Mouse (Mus musculus): ENCODE data around the gene Il1rapl2. TPM values are rescaled to one million over a fixed set of nuclear protein-coding genes. Genes with fewer than 3 reads are reported as not detected.

Il1rapl2 gene
- polyA plus RNA-seq (2015; fragmentation: Nextera tagmentation; extraction: Ambion mirVana) = not detected in 2 replicates

GRCm38 (mm10) chrX:137570321-137571195 is at the start of gene Il1rapl2:
TSS of gene Il1rapl2 (plus strand) at chrX:137570608.
- Histone ChIP-seq H3K27ac (ENCODE audit: low read length) (no peak within 1 kb of the TSS), H3K4me3 (ENCODE audit: low read depth, low read length) (no peak within 1 kb of the TSS), H3K27me3 (ENCODE audit: control insufficient read depth, insufficient read depth, low read depth, low read length) (peaks cover 14% of the 10 kb centered on the region), H3K9me3 (replicated peaks; ENCODE audit: control insufficient read depth, low read length) (no peaks in the 10 kb centered on the region), H3K36me3 (ENCODE audit: control insufficient read depth, insufficient read depth) (no peaks in the 10 kb centered on the region), H3K4me1 (ENCODE audit: control insufficient read depth, low read depth, low read length) (no peaks in the 10 kb centered on the region), H3K4me2 (ENCODE audit: low read depth, low read length) (no peak within 1 kb of the TSS), H3K9ac (ENCODE audit: low read depth, low read length) (no peak within 1 kb of the TSS)
- WGBS (ENCODE audit: insufficient replicate concordance) = 24% methylated on average over 42 of the region's 47 CpGs
- no peak for ATAC-seq (ENCODE audit: low read depth)

- Histone ChIP-seq H3K9ac (ENCODE audit: low read depth, low read length) (no peak overlapping the region), H3K4me2 (ENCODE audit: low read depth, low read length) (no peak overlapping the region), H3K36me3 (ENCODE audit: control insufficient read depth, insufficient read depth) (no peaks in the 10 kb centered on the region), H3K9me3 (replicated peaks; ENCODE audit: control insufficient read depth, low read length) (no peaks in the 10 kb centered on the region), H3K27ac (ENCODE audit: low read length) (no peak overlapping the region), H3K4me1 (ENCODE audit: control insufficient read depth, low read depth, low read length) (no peaks in the 10 kb centered on the region), H3K4me3 (ENCODE audit: low read depth, low read length) (no peak overlapping the region), H3K27me3 (ENCODE audit: control insufficient read depth, insufficient read depth, low read depth, low read length) (no peaks in the 10 kb centered on the region)
- ATAC-seq (ENCODE audit: low read depth) = no peak
- 50% methylated on average over 2 of the region's 2 CpGs for WGBS (ENCODE audit: insufficient replicate concordance)
These were observed 22.1 kb upstream of the Il1rapl2 start for GRCm38 (mm10) chrX:137548348-137548747.

GRCm38 (mm10) chrX:137569472-137570188 is 778 bp upstream of the Il1rapl2 start:
- ATAC-seq (ENCODE audit: low read depth) = no peak
- Histone ChIP-seq H3K4me2 (ENCODE audit: low read depth, low read length) (no peak overlapping the region), H3K9ac (ENCODE audit: low read depth, low read length) (no peak overlapping the region), H3K27me3 (ENCODE audit: control insufficient read depth, insufficient read depth, low read depth, low read length) (peaks cover 14% of the 10 kb centered on the region), H3K4me3 (ENCODE audit: low read depth, low read length) (no peak overlapping the region), H3K36me3 (ENCODE audit: control insufficient read depth, insufficient read depth) (no peaks in the 10 kb centered on the region), H3K4me1 (ENCODE audit: control insufficient read depth, low read depth, low read length) (no peaks in the 10 kb centered on the region), H3K9me3 (replicated peaks; ENCODE audit: control insufficient read depth, low read length) (no peaks in the 10 kb centered on the region), H3K27ac (ENCODE audit: low read length) (no peak overlapping the region)
- WGBS (ENCODE audit: insufficient replicate concordance) = 23% methylated on average over 21 of the region's 21 CpGs

- ATAC-seq (ENCODE audit: low read depth) = no peak
- no peak overlapping the region for H3K27ac ChIP-seq (ENCODE audit: low read length)
- H3K27me3 ChIP-seq (ENCODE audit: control insufficient read depth, insufficient read depth, low read depth, low read length) = no peaks in the 10 kb centered on the region
- H3K9ac ChIP-seq (ENCODE audit: low read depth, low read length) = no peak overlapping the region
- H3K4me1 ChIP-seq (ENCODE audit: control insufficient read depth, low read depth, low read length) = no peaks in the 10 kb centered on the region
- H3K36me3 ChIP-seq (ENCODE audit: control insufficient read depth, insufficient read depth) = no peaks in the 10 kb centered on the region
- no peak overlapping the region for H3K4me3 ChIP-seq (ENCODE audit: low read depth, low read length)
- H3K9me3 ChIP-seq (replicated peaks; ENCODE audit: control insufficient read depth, low read length) = no peaks in the 10 kb centered on the region
- WGBS (ENCODE audit: insufficient replicate concordance) = 31% methylated on average over 1 of the region's 1 CpGs
- no peak overlapping the region for H3K4me2 ChIP-seq (ENCODE audit: low read depth, low read length)
These were observed 12.2 kb downstream of the Il1rapl2 start for GRCm38 (mm10) chrX:137582656-137583055.

- Histone ChIP-seq H3K27ac (ENCODE audit: low read length) (no peak overlapping the region), H3K4me1 (ENCODE audit: control insufficient read depth, low read depth, low read length) (no peaks in the 10 kb centered on the region), H3K27me3 (ENCODE audit: control insufficient read depth, insufficient read depth, low read depth, low read length) (no peaks in the 10 kb centered on the region), H3K36me3 (ENCODE audit: control insufficient read depth, insufficient read depth) (no peaks in the 10 kb centered on the region), H3K4me2 (ENCODE audit: low read depth, low read length) (no peak overlapping the region), H3K9ac (ENCODE audit: low read depth, low read length) (no peak overlapping the region), H3K4me3 (ENCODE audit: low read depth, low read length) (no peak overlapping the region), H3K9me3 (replicated peaks; ENCODE audit: control insufficient read depth, low read length) (no peaks in the 10 kb centered on the region)
- no peak for ATAC-seq (ENCODE audit: low read depth)
These were observed 50.3 kb downstream of the Il1rapl2 start for GRCm38 (mm10) chrX:137620697-137621096.

- 19% methylated on average over 2 of the region's 2 CpGs for WGBS (ENCODE audit: insufficient replicate concordance)
- H3K4me1 ChIP-seq (ENCODE audit: control insufficient read depth, low read depth, low read length) = no peaks in the 10 kb centered on the region
- no peaks in the 10 kb centered on the region for H3K36me3 ChIP-seq (ENCODE audit: control insufficient read depth, insufficient read depth)
- H3K27ac ChIP-seq (ENCODE audit: low read length) = no peak overlapping the region
- no peak for ATAC-seq (ENCODE audit: low read depth)
- H3K27me3 ChIP-seq (ENCODE audit: control insufficient read depth, insufficient read depth, low read depth, low read length) = no peaks in the 10 kb centered on the region
- no peak overlapping the region for H3K4me3 ChIP-seq (ENCODE audit: low read depth, low read length)
- H3K4me2 ChIP-seq (ENCODE audit: low read depth, low read length) = no peak overlapping the region
- no peak overlapping the region for H3K9ac ChIP-seq (ENCODE audit: low read depth, low read length)
- no peaks in the 10 kb centered on the region for H3K9me3 ChIP-seq (replicated peaks; ENCODE audit: control insufficient read depth, low read length)
These were observed 96.6 kb downstream of the Il1rapl2 start for GRCm38 (mm10) chrX:137667011-137667410.

- Histone ChIP-seq H3K36me3 (ENCODE audit: control insufficient read depth, insufficient read depth) (no peaks in the 10 kb centered on the region), H3K9me3 (replicated peaks; ENCODE audit: control insufficient read depth, low read length) (no peaks in the 10 kb centered on the region), H3K4me2 (ENCODE audit: low read depth, low read length) (no peak overlapping the region), H3K27me3 (ENCODE audit: control insufficient read depth, insufficient read depth, low read depth, low read length) (no peaks in the 10 kb centered on the region), H3K27ac (ENCODE audit: low read length) (no peak overlapping the region), H3K4me3 (ENCODE audit: low read depth, low read length) (no peak overlapping the region), H3K9ac (ENCODE audit: low read depth, low read length) (no peak overlapping the region), H3K4me1 (ENCODE audit: control insufficient read depth, low read depth, low read length) (no peaks in the 10 kb centered on the region)
- whole genome bisulfite sequencing (ENCODE audit: insufficient replicate concordance) = 41% methylated on average over 1 of the region's 1 CpGs
- no peak for ATAC-seq (ENCODE audit: low read depth)
These were observed 117.6 kb downstream of the Il1rapl2 start for GRCm38 (mm10) chrX:137687974-137688373.

- Histone ChIP-seq H3K9me3 (replicated peaks; ENCODE audit: control insufficient read depth, low read length) (no peaks in the 10 kb centered on the region), H3K4me1 (ENCODE audit: control insufficient read depth, low read depth, low read length) (no peaks in the 10 kb centered on the region), H3K27me3 (ENCODE audit: control insufficient read depth, insufficient read depth, low read depth, low read length) (no peaks in the 10 kb centered on the region), H3K4me3 (ENCODE audit: low read depth, low read length) (no peak overlapping the region), H3K9ac (ENCODE audit: low read depth, low read length) (no peak overlapping the region), H3K4me2 (ENCODE audit: low read depth, low read length) (no peak overlapping the region), H3K36me3 (ENCODE audit: control insufficient read depth, insufficient read depth) (no peaks in the 10 kb centered on the region), H3K27ac (ENCODE audit: low read length) (no peak overlapping the region)
- no peak for ATAC-seq (ENCODE audit: low read depth)
- 61% methylated on average over 2 of the region's 2 CpGs for WGBS (ENCODE audit: insufficient replicate concordance)
These were observed 129.6 kb downstream of the Il1rapl2 start for GRCm38 (mm10) chrX:137700006-137700405.

- H3K4me2 ChIP-seq (ENCODE audit: low read depth, low read length) = no peak overlapping the region
- no peak overlapping the region for H3K9ac ChIP-seq (ENCODE audit: low read depth, low read length)
- WGBS (ENCODE audit: insufficient replicate concordance) = 71% methylated on average over 3 of the region's 3 CpGs
- no peaks in the 10 kb centered on the region for H3K36me3 ChIP-seq (ENCODE audit: control insufficient read depth, insufficient read depth)
- no peak for ATAC-seq (ENCODE audit: low read depth)
- H3K9me3 ChIP-seq (replicated peaks; ENCODE audit: control insufficient read depth, low read length) = no peaks in the 10 kb centered on the region
- H3K4me1 ChIP-seq (ENCODE audit: control insufficient read depth, low read depth, low read length) = no peaks in the 10 kb centered on the region
- no peak overlapping the region for H3K4me3 ChIP-seq (ENCODE audit: low read depth, low read length)
- no peak overlapping the region for H3K27ac ChIP-seq (ENCODE audit: low read length)
- no peaks in the 10 kb centered on the region for H3K27me3 ChIP-seq (ENCODE audit: control insufficient read depth, insufficient read depth, low read depth, low read length)
These were observed 185.1 kb downstream of the Il1rapl2 start for GRCm38 (mm10) chrX:137755537-137755936.
